Mouse (Mus musculus) G1E (cell line): ENCODE data around the gene Nfic.

Experiments
- CTCF ChIP-seq: IDR thresholded peaks from 2 replicates; pipeline ENCODE4 v1.5.1; 2012; ENCODE audit warnings: low read depth, low read length, inconsistent platforms, mixed read lengths
- GATA1 ChIP-seq: IDR thresholded peaks from 2 replicates; pipeline ENCODE4 v1.6.1; 2012; ENCODE audit warnings: borderline replicate concordance, low read length, inconsistent platforms, mixed read lengths
- POLR2AphosphoS5 ChIP-seq: IDR thresholded peaks from 2 replicates; pipeline ENCODE4 v1.6.1; 2012; ENCODE audit warnings: low read depth, low read length, inconsistent platforms; ENCODE audit not compliant: insufficient replicate concordance
- TAL1 ChIP-seq: conservative IDR thresholded peaks from 2 replicates; pipeline ENCODE4 v1.6.1; 2012; ENCODE audit warnings: low read depth, low read length, inconsistent platforms, mixed read lengths

DNA sequence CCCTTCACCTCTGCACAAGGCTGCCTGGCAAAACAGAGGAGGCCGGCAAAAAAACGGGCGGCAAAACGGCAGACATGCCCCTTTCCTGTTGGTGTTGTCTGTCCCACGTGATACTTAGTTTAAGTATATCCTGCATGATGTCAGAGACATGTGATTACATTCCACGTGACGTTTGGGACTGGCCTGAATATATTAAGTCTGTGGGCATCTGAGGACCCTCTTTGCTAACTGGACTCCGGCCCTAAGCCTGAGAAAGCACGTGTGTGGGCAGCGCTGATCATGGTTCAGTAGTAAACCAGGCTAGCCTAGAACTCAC lies 54.3 kb downstream of the Nfic start:
- no peak for TF ChIP-seq CTCF
- TF ChIP-seq TAL1: no peak
- TF ChIP-seq GATA1: no peak
- TF ChIP-seq POLR2AphosphoS5: no peak
